Mouse (Mus musculus): Measurements from ENCODE around the gene Tbc1d2.
"Not testable (repeated sequence)": the region's sequence is repeated elsewhere in the genome, so short reads cannot be mapped to it uniquely, and the experiment has no call there.

Tbc1d2 gene

DNA sequence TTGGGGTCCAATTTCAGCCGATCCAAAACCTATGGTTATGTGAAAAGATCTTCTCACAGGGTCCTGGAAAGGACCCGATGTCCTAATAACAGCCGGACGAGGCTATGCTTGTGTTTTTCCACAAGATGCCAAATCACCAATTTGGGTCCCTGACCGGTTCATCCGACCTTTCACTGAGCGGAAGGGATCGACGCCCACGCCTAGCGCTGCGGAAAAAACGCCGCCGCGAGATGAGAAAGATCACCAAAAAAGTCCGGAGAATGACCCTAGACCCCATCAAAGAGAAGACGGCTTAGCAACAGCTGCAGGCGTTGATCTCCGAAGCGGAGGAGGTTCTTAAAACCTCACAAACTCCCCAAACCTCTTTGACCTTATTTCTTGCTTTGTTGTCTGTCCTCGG lies 68.4 kb downstream of the Tbc1d2 start:
- not testable (repeated sequence) for DNase-seq (ENCODE audit: low spot score in 2 of 2)

DNA sequence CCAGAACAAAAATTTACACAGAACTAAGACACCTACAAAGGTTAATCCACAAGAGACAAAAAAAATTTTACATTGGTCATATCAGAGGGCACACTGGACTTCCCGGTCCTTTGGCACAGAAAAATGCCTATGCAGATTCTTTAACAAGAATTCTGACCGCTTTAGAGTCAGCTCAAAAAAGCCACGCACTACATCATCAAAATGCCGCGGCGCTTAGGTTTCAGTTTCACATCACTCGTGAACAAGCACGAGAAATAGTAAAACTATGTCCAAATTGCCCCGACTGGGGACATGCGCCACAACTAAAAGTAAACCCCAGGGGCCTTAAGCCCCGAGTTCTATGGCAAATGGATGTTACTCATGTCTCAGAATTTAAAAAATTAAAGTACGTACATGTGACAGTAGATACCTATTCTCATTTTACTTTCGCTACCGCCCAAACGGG lies 69.2 kb downstream of the Tbc1d2 start:
- DNase-seq (ENCODE audit: low spot score in 2 of 2), result not testable (repeated sequence)

DNA sequence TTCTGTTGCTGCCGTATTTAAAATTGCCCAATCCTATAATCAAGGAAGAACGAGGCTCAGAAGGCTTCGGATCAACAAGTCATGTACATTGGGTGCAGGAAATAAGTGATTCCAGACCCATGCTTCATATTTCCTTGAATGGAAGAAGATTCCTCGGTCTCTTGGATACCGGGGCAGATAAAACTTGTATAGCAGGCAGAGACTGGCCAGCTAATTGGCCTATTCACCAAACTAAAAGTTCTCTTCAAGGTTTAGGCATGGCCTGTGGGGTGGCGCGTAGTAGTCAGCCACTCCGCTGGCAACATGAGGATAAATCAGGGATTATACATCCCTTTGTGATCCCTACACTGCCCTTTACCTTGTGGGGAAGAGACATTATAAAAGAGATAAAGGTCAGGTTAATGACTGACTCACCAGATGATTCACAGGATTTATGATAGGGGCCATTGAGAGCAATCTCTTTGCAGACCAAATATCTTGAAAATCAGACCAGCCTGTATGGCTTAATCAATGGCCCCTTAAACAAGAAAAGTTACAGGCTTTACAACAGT lies 71.1 kb downstream of the Tbc1d2 start:
- DNase-seq (ENCODE audit: low spot score in 2 of 2), result not testable (repeated sequence)

DNA sequence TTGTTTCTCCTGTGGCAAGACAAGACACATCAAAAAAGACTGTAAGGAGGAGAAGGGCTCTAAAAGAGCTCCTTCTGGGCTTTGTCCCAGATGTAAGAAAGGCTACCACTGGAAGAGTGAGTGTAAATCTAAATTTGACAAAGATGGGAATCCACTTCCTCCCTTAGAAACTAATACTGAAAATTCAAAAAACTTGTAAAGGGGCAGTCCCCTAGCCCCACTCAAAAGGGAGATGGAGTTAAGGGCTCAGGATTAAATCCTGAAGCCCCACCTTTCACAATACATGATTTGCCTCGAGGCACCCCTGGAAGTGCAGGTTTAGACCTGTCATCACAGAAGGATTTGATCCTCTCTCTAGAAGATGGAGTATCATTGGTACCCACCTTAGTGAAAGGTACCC lies 71.8 kb downstream of the Tbc1d2 start:
- DNase-seq (ENCODE audit: low spot score in 2 of 2), result no peak

DNA sequence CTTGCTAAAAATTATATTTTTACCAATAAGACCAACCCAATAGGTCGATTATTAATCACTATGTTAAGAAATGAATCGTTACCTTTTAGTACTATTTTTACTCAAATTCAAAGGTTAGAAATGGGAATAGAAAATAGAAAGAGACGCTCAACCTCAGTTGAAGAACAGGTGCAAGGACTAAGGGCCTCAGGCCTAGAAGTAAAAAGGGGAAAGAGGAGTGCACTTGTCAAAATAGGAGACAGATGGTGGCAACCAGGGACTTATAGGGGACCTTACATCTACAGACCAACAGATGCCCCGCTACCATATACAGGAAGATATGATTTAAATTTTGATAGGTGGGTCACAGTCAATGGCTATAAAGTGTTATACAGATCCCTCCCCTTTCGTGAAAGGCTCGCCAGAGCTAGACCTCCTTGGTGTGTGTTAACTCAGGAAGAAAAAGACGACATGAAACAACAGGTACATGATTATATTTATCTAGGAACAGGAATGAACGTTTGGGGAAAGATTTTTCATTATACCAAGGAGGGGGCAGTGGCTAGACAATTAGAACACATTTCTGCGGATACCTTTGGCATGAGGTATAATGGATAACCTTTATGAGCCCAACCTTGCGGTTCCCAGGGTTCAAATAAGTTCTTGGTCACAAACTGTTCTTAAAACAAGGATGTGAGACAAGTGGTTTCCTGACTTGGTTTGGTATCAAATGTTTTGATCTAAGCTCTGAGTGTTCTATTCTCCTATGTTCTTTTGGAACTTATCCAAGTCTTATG lies 74.3 kb downstream of the Tbc1d2 start:
- not testable (repeated sequence) for DNase-seq (ENCODE audit: low spot score in 2 of 2)

DNA sequence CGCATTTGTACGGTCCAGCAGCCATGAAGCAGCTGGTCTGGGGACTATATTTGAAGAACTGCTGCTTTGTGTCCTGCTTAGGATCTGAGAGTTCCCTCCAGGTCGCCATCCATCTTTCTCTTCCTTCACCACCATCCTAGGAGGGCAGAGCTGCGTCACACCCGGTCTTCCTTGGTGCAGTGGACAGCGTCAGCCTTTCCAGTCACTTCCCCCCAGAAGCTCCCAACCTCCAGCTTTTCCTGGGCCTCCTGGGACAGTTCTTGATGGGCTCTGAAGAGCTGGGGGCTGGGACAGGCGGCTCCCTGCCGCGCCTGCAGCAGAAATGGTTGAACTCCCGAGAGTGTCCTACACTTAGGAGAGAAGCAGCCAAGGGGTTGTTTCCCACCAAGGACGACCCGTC lies 75.2 kb downstream of the Tbc1d2 start:
- no peak for DNase-seq (ENCODE audit: low spot score in 2 of 2)

DNA sequence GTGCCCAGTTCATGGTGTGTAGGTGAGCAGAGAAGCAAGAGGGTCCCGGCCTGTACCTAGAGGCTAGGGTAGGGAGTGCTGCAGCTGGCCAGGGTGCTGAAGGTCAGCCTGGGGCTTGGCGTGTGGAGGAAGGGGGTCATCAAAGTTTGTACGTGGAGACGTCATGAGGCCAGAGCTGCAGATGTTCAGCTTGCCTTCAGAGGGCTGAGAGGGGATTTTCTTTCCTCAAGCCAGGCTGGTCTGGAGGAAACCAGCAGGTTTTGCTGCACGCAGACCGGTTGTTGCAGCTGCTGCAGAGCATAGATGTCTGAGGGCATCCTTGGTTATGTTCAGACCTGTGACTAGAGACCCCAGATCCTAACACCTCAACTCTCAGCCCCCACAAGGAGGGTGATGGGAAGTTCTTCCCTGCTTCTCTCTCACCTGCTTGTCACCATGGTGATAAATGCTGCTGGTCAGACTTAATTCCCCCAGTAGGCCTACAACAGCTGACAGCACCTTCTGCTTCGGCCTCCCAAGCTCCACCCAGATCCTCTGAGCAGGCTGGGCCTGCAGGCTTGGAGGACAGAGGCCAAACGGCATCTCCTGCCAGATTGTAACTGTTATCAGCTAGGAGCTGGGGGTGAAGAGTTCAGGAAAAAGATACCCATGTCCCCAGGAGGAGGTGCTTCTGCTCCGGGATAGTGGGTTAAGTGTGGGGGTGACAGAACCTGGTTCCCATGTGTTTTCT lies 75.8 kb downstream of the Tbc1d2 start:
- no peak for DNase-seq (ENCODE audit: low spot score in 2 of 2)

DNA sequence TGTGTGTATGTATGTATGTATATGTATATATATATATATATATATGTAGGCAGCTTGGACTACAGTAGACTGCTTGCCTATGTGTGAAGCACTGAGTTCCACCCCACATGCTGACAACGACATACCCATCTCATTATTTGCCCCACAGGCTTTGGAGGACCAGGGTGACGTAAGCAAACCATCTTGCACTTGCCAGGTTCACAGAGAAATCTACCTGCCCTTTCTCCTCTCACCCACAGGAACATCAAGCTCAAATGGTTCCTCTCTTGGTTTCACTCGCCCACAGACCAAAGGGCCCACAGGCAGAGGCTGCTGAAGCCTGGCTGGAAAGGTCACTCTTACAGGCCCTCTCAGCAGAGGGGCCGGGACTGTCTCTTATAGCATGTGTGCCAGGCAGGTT lies 77.4 kb downstream of the Tbc1d2 start:
- no peak for DNase-seq (ENCODE audit: low spot score in 2 of 2)

DNA sequence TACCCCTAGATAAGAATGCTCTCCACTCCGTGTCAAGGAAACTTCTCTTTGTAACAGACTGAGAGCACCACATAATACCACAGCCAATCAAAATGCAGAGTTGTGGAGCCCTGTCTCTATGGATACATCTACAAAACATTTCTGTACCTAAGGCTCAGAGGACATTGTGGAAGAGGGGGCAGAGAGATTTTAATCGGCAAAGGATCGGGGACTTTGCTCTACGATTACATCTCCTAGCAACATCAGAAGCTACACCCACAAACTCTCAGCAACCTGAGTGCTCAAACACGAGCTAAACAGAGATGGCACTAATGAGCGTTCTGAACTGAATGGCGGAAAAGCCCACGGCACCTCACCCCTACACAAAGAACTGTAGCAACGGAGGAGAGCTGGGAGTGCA lies 78.3 kb downstream of the Tbc1d2 start:
- DNase-seq (ENCODE audit: low spot score in 2 of 2), result no peak

DNA sequence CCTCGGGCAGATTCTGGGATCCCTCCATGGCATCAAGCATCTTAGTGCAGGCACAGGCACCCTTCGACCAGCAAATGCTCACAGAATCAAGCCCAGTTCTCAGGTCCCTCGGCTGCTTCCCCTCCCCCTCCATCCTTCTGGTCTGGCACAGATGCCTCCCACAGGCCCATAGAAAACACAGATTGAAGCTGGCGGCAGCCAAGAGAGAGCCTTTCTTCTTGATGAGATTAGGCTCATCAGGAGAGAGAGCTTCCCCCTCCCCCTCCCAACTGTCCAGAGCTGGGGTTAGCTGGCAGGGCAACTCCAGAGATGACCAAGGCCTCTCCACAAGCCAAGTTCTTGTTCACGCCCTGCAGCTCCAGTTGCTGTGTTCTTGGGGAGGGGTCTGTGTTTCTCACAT lies 80.3 kb downstream of the Tbc1d2 start:
- DNase-seq (ENCODE audit: low spot score in 2 of 2), result no peak

DNA sequence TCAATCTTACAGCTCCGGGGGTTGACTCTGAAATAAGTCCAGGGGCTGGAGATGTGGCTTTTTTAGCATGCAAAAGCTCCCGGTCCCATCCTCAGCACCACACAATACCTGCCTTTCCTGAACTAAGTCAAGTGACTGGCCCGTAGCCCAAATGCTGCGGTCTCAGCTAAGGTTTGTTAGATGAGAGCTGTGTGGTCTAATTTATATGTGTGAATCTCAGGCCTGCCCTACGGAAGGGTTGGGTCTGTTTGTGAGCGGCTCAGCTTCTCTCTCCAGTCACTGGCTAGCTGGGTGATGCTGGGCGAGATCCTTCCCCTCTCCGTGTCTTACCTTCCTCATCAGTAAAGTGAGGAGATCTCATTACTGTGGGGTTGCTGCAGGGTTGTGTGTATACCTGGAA lies 81.8 kb downstream of the Tbc1d2 start:
- DNase-seq (ENCODE audit: low spot score in 2 of 2), result no peak

DNA sequence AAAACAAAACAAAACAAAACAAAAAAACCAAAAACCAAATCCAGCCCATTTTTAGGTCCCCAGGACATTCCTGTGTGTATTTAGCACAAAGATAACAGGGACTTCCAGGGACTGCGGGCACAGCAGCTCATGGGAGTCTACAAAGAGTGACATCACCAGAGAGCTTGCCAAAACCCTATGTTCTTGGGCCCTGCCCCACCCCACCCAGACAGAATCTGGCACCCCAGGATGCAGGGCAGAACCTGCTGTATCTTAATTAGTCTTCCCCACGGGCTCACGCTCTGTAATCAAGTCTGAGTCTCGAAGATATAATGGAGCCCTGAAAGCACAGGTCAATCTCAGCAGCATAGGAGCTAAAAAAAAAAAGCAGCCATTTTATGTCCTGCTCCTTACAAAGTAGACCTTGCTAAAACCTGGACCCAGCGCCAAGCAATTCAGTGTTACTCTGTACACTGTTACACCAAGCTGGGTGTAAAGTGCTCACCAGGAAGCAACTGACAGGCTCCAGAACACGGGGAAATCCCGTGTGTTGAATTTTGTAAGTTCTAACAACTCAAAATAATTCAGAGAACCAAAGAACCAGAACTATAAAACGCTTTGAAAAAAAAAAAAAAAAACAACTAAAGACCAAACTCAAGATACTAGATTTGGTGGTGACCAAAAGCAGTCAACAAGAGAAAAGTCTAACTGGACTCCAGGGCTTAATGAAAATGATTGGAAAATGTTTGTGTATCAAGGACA lies 82.9 kb downstream of the Tbc1d2 start:
- no peak for DNase-seq (ENCODE audit: low spot score in 2 of 2)

DNA sequence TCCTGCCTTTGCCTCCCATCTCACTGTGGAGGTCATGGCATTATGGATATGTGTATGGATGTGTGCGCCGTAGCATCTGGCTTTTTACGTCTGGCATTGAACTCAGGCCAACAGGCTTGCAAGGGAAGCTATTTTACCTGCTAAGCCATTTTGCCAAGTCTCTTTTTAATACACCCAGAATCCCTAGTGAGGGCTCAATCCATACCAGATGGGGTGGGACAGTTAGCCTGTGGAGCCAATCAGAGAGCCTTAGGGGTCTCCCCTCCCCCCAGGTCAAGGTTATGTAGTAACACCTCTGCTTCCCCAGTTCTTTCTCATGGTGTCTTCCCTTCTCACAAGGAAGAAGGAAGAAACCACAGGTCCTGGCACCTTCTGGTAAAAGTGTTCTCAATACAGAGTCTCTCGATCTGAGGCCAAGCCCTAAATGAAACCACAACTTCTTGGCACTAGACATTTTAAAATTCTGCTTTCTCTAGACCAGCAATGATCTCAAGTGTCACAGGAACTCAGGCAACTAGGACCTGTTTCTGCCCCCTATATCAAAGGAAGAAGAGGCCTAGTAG lies 84.5 kb downstream of the Tbc1d2 start:
- DNase-seq (ENCODE audit: low spot score in 2 of 2), result no peak

DNA sequence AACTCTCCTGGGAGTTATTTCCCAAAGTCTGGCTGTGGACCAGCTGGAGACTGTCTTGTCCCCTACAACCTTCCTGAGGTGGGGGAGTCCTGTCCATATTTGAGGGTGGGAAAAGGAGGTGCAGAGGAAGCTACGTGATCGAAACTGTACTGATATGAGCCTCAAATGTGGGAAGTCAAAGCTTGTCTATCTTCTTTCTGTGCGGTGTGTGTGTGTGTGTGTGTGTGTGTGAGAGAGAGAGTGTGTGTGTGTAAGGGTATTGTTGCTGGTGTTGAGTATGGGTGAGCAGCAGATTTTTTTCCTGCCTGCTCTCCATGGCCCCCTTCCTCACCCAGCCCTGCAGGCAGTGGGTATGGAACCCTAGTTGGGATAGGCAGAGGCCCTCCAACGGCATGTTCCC lies 85.8 kb downstream of the Tbc1d2 start:
- DNase-seq (ENCODE audit: low spot score in 2 of 2), result no peak

DNA sequence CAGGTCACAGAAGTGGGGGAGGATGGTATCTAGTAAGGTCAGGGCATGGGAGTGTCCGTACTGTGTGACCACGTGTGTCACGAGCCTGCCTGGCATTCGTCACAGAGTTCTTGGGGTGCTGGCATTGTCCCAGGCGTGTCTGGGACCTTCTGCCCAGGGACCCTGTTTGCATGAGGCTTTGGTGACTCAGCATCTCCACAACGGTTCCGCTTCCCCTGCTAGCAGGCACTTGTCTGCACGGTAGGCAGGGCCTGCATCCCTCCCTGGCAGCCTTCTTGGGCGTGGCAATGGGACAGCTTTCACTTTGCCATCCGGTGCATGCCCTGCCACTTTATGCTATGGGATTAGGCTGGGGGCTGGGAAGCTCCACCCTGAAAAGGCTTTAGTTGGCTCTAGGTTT lies 86.2 kb downstream of the Tbc1d2 start:
- peak in 1 of 2 experiments; percentile 24 for DNase-seq (ENCODE audit: low spot score in 2 of 2)

DNA sequence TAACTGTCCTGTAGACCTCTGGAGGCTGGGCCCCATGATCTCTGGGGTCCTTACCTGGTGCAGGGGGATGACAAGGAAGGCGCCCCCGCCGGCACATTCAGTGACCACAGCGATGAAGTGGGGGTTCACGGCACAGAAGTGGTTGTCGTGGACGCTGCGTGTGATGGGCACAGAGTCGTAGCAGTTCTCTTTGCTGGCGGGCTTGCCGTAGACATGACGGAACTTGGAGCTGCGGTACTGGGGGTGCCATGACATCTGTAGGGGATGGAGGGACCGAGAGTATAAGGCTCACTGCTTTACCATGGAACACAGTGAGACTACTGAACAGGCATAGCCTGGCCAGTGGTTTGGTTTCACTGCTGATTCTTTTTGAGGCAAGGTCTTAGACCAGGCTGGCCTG lies 87.2 kb downstream of the Tbc1d2 start:
- no peak for DNase-seq (ENCODE audit: low spot score in 2 of 2)

DNA sequence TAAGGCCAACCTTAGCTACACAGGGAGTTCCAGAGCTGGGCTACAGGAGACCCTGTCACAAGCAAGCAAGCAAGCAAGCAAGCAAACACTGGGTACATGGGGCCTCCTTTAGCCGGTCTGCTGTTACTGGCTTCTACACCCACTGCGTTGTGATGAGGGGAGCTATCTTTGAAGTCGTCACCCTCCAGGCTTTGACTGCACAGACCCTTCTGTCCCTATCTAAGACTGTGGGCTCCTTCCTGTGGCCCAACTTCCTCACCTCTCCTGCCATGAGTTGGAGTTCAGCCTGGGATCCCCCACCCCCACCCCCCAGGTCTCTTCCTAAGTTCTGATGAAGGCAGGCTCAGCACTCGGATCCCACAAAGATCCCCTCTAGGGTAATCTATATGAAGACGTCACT lies 88.0 kb downstream of the Tbc1d2 start:
- no peak for DNase-seq (ENCODE audit: low spot score in 2 of 2)

DNA sequence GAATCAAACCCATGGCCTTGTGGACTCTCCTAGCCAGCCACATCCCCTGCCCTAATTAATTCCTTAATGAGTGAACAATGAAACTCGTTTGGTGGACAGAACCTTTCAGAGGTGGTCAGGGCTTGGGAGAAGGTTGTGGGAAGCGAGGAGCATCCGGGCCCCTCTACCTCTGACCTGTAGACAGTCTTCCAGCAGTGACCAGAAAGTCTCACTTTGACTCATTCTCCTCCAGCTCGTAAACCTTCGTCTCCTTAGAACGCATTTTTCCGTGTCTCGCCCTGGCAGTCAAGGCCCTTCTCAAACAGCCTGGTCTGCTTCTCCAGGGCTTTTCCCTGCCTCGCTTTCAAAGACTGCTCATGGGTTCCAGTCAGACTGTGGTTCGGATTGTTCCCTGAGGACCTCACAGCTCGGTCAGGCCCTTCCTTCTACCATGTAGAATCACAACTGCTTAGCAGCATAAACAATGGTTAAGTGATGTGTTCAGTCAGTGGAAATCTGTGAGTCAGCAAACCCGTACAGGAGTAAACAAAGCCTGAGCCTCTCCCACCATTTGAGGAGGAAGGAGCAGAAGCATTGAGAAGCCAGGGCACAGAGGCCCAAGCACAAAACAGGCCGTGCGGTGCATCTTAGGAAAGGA lies 89.8 kb downstream of the Tbc1d2 start:
- no peak for DNase-seq (ENCODE audit: low spot score in 2 of 2)

DNA sequence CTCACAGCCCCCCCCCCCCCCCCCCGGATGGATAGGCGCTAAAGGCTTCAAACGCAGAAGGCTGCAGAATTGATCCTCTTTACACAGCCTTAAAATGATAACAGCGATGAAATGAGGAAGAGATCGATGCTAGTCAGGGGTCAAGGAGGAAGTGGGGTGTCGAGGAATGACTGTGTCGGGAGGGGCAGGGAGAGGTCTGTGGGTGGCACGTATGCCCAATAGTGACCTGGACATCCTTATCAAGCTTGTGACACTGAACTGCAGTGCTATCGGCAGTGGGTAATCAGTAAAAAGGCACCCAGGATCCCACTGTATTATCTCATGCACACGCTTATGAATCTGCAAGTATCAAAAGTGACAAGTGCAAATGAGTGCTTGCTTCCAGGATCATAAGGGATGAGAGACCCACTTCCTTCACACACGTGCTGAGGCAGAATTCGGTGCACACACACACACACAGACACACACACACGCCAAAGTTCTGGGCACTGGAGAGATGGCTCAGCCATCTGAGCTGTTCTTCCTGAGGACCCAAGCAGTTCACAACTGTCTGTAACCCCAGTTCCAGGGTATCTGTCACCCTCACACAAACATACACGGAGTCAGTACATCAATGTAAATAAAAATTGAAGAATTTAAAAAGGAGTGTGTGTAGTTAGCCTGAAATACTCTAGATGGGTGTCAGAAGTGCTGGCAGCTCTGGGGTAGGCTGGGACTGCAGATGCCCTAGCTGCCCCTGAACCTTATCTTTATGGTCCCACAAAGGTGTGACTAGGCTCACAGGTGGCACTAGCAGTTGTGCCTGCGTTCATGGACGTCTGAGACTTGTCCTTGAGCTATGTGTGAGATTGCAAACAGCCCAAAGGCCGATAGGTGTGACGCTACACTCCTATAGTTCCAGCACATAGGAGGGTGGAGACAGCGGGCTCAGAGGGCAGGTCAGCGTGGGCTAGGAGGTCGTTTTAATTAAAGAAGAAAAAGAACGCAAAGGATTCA lies 91.0 kb downstream of the Tbc1d2 start:
- no peak for DNase-seq (ENCODE audit: low spot score in 2 of 2)

DNA sequence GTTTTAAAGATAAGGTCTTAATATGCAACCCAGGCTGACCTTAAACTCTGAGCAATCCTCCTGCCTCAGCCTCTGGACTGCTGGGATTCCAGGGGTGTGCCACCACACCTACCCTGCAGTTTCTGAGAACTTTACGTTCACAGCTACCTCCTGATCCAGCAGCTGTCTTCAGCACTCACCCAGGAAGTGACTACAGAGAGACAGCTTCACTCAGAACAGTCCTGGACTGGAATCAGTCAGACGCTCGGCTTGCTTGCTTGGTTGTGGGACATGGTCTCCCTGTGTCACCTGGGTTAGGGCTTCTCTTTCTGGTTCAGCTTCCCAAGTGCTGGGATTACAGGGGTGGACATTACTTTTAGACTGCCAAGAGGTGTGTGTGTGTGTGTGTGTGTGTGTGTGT lies 93.1 kb downstream of the Tbc1d2 start:
- no peak for DNase-seq (ENCODE audit: low spot score in 2 of 2)

All from spleen, postnatal 14 days (tissue).